19 mouse cellular contexts compared by ENCODE assay signal in the genomic region with DNA sequence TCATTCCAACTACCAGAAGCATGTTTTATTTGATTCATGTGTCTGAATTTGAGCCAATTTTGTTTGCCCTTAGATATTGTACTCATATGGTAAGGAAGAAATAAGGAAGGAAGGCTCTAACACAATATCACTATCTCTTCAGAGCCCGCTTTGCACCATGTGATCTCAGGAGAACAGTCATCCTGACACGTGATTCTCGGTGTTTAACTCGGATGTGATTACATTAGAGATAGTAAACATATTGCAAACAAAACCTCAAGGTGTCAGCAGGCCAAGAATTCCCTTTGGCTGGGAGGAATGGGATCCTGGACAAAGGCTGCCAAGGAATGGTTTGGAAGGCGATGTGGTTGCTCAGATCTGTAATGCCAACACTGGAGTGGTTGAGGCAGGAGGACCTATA. TPM values are rescaled to one million over a fixed set of nuclear protein-coding genes. Genes with fewer than 3 reads are reported as not detected.
"Had no signal": no experiment of that assay in that cellular context is flagged by ENCODE, and none has a peak within 500 bp of the region (broad histone marks: within the 10 kb centered on the region; RNA-seq: fewer than 3 reads in every experiment).

No protein-coding gene starts in this region.

- H3K4me2 ChIP-seq: lung, embryonic 14.5 days; midbrain, embryonic 12.5 days; neural tube, embryonic 12.5 days; stomach, embryonic 15.5 days had no signal

- H3K9ac ChIP-seq: lung, embryonic 14.5 days; midbrain, embryonic 12.5 days; neural tube, embryonic 12.5 days; stomach, embryonic 15.5 days had no signal

- H3K4me3 ChIP-seq: midbrain, embryonic 10.5 days; midbrain, embryonic 12.5 days; neural tube, embryonic 12.5 days; stomach, embryonic 15.5 days had no signal

- H3K4me1 ChIP-seq: midbrain, embryonic 10.5 days; midbrain, embryonic 12.5 days; neural tube, embryonic 12.5 days; stomach, embryonic 15.5 days had no signal

- DNase-seq: lung, adult 18-20 months; lung, embryonic 14.5 days; lung, postnatal 10 days; lung, postnatal 4 days; midbrain, embryonic 14.5 days; right cerebral cortex, postnatal 14 days; thymus, adult 2 months; thymus, postnatal 25 days; thymus, postnatal 4 days had no signal

- H3K27ac ChIP-seq: midbrain, embryonic 10.5 days; midbrain, embryonic 12.5 days; neural tube, embryonic 12.5 days; stomach, embryonic 15.5 days; stomach, postnatal 0 days had no signal

- H3K27me3 ChIP-seq: midbrain, embryonic 12.5 days; neural tube, embryonic 12.5 days; stomach, embryonic 15.5 days had no signal

- H3K9me3 ChIP-seq: midbrain, embryonic 10.5 days; midbrain, embryonic 12.5 days; neural tube, embryonic 12.5 days; stomach, embryonic 15.5 days had no signal

- ATAC-seq: midbrain, embryonic 16.5 days had no signal

RNA-seq across cellular contexts. Expression of gene 1700034I23Rik, which starts 35.8 kb away (rescaled TPM):
- total RNA-seq: megakaryocyte-erythroid progenitor cell, adult 5-6 weeks; monocyte, adult 5-6 weeks; neutrophil, adult 5-6 weeks had no signal
- polyA plus RNA-seq: spleen, adult 2 months had no signal
